Mouse (Mus musculus) embryo, embryonic 10.5 days (tissue): ENCODE data around the gene Serac1.

Source experiments
- DNase-seq: peaks from one replicate; pipeline ENCODE4 v3.0.0-alpha.2; 2015; ENCODE audit warnings: low spot score

Gene Serac1

DNA sequence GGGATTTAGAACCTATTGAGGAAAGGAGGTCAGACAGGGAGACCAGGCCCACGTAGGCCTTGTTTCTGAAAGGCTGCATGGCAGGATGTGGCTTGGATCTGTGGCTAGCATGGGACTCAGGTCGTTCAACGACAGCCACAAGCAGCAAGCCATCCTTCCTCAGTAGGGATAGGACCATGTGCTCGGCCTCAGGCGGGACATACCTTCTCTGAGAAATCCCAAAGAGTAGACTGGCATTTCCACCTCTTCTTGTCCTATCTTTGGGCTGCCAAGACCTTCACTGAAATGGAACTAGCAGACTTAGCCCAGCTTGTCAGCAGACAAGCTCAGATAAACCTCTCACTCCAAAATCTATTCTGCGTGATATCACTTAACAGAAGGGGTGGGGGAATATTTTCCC, 75.9 kb downstream of the Serac1 start:
- no peak for DNase-seq

GRCm38 (mm10) chr17:6002563-6002962, 77.0 kb downstream of the Serac1 start:
- DNase-seq: no peak

DNA sequence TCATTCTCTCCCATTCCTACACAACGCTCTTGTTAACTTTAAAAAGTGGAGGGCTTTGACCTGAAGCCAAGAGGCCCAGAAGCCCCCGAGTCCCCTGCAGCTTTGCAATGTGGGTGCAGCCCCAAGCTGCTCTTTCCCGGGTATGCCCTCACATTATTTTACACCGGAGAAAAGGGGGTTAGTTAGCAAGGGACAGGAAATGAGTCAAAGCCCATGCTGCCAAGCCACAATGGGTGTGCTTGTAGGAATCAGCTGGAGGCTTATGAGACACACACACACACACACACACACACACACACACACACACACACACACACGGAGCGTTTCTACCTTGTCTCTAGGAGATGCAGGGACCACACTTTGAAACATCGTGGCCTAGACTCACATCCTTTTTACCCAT, 77.7 kb downstream of the Serac1 start:
- DNase-seq: no peak

DNA sequence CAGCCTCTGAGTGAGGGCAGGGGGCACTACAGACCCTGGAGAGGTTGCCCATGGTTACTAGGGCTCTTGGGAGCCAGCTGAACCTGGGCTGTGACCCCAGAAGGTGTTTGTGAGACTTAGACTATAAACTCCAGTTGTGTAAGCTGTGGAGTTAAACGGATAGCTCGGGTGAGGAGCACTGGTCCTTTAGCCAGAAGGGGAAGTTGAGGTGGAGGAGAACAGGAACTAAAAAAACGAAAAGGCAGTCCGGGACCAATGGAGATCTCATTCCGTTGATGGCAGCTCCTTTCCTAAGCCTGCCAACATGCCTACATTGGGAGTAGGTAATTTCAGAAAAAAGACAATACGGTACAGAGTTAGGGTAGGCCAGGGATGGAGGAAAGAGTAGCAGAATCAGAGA, 78.2 kb downstream of the Serac1 start:
- DNase-seq: no peak

GRCm38 (mm10) chr17:6000864-6001319, 78.6 kb downstream of the Serac1 start:
- no peak for DNase-seq

DNA sequence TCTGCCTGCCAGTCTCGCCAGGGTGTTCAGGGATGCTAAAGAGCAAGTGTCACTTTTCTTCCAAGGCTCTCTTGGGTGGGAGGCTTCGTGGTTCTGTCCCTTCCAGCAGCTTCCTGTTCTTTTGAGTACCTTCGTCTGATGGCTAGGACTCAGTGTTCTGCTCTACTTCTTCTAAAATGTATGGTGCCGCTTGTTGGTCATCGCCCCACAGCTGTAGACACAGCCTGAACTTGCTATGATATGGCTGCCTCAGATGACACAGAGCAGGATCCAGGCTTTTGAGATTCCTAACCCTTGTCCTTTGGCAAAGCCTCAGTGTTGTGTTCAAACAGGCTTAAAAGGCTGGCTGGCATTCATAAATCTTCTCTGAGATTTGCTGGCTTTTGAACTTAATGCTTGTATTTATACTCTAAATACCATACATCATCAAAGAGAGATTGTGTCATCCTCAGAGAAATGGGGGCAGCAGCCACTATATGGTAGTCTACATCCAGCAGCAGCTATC, 80.5 kb downstream of the Serac1 start:
- DNase-seq: no peak

- no peak for DNase-seq
These were observed 81.4 kb downstream of the Serac1 start for GRCm38 (mm10) chr17:5998235-5998500.

DNA sequence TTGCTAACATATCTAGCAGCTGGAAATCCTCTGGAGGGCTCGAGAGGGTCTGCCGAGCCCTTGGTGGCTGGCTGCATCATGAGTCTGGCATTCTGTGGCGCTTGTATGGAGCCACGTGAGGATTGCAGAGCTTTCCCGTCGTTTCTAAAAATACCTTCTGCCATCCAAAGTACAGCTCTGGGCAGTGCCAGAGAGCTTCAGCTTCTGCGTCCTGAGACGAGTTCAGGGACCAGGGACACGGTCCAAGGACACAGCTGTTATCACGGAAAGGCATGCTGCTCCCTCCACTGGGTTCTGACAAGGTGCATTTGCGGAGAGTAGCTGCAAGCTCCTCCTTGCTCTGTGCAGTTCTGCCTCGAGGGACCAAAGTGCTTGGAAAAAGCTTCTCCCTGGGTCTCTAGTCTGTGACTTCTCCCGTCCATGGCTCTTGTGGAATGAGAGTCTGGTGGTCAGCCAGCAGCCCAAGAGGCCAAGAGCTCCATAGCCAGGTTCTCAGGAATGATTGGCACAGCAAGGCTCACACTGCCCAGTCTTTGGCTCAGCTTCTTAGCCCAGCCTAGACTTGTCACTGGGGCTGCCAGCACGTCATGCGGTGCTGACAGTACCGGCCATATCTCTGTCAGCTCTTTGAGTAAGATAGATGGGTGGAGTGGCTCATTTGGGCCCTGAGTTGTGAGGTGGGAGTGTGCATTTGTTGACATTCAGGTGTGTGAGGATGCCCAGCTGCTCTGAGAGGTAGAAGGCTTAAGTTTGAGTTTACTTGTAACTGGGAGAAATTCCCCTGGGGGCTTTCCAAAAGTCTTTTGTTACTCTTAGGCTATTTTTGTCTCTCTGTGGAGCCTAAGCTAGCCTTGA, 81.9 kb downstream of the Serac1 start:
- DNase-seq: no peak

GRCm38 (mm10) chr17:5996589-5996988, 83.0 kb downstream of the Serac1 start:
- no peak for DNase-seq

DNA sequence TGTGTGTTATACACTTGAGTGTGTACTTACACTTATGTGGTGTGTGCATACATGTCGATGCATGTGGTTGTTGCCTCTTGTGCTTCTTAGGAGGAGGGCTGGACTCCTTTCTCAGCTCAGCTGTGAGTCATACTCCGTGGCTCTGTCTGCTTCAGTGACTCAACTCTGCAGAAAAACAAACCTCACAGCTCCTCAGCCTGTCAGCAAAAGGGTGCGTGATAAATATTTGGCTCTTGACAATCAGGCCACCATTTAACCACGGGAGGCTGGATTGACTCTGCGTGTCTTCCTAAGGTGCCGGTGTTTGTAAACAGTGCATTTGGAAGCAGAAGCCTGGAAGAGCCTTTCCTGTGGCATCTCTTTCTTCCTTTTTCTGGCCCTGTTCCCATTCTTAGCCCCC, 84.9 kb downstream of the Serac1 start:
- DNase-seq: no peak

GRCm38 (mm10) chr17:5993581-5994260, 85.8 kb downstream of the Serac1 start:
- no peak for DNase-seq

GRCm38 (mm10) chr17:5992866-5993580, 86.5 kb downstream of the Serac1 start:
- no peak for DNase-seq
